Mouse (Mus musculus) heart, embryonic 11.5 days (tissue): ENCODE data around the gene Klhl10. TPM values are rescaled to one million over a fixed set of nuclear protein-coding genes. Genes with fewer than 3 reads are reported as not detected.
A peak's percentile ranks its signal among the peaks of the same experiment; 100 is the strongest.

ENCODE experiments used
- ATAC-seq: fragments of 200-750 bp; cut with Nextera tagmentation; replicated peaks from 2 replicates; pipeline ENCODE4 v1.8.0; 2017; ENCODE audit warnings: moderate library complexity; ENCODE audit not compliant: insufficient number of reproducible peaks, low FRiP score, low TSS enrichment
- H3K27ac ChIP-seq: fragments of 300-500 bp; sonication (generic); 2 replicates; pipeline ENCODE4 v1.5.1; 2014; ENCODE audit warnings: mild to moderate bottlenecking, low read depth, low read length
- H3K27me3 ChIP-seq: fragments of 300-500 bp; sonication (generic); 2 replicates; pipeline ENCODE4 v1.6.1; 2014; ENCODE audit warnings: mild to moderate bottlenecking, low read length, mixed read lengths; ENCODE audit not compliant: control insufficient read depth, insufficient read depth
- H3K36me3 ChIP-seq: fragments of 300-500 bp; sonication (generic); 2 replicates; pipeline ENCODE4 v1.6.1; 2014; ENCODE audit warnings: mild to moderate bottlenecking, low read length, moderate library complexity, mixed read lengths; ENCODE audit not compliant: control insufficient read depth, insufficient read depth
- H3K4me1 ChIP-seq: fragments of 300-500 bp; sonication (generic); 2 replicates; pipeline ENCODE4 v1.6.1; 2014; ENCODE audit warnings: low read length; ENCODE audit not compliant: control insufficient read depth, insufficient read depth
- H3K4me2 ChIP-seq: fragments of 300-500 bp; sonication (generic); 2 replicates; pipeline ENCODE4 v1.6.1; 2014; ENCODE audit warnings: mild to moderate bottlenecking, moderate library complexity
- H3K4me3 ChIP-seq: fragments of 300-500 bp; sonication (generic); 2 replicates; pipeline ENCODE4 v1.5.1; 2014; ENCODE audit warnings: low read depth, low read length
- H3K9ac ChIP-seq: fragments of 300-500 bp; sonication (generic); 2 replicates; pipeline ENCODE4 v1.6.1; 2014; ENCODE audit warnings: mild to moderate bottlenecking, low read depth, low read length, moderate library complexity
- H3K9me3 ChIP-seq: fragments of 300-500 bp; sonication (generic); replicated peaks from 2 replicates; pipeline ENCODE4 v1.6.1; 2016; ENCODE audit warnings: low read length; ENCODE audit not compliant: control insufficient read depth
- WGBS: fragments of 180-500 bp; shearing (Covaris S2); extraction: QIAGEN DNeasy Blood & Tissue Kit; methylation state at CpG from one replicate; pipeline ENCODE4 v1.1.7; 2014; ENCODE audit not compliant: insufficient replicate concordance; 5-methylcytosine and 5-hydroxymethylcytosine counted together
- polyA plus RNA-seq: library from polyadenylated mRNA; unstranded; fragments of >200 nt; fragmentation: Nextera tagmentation; extraction: Ambion mirVana; gene quantifications from 2 replicates; pipeline ENCODE4 v1.2.1, GENCODE M21; 2014

Klhl10 gene
- polyA plus RNA-seq, 1 experiment from 2014 or later = 0.83 TPM

DNA sequence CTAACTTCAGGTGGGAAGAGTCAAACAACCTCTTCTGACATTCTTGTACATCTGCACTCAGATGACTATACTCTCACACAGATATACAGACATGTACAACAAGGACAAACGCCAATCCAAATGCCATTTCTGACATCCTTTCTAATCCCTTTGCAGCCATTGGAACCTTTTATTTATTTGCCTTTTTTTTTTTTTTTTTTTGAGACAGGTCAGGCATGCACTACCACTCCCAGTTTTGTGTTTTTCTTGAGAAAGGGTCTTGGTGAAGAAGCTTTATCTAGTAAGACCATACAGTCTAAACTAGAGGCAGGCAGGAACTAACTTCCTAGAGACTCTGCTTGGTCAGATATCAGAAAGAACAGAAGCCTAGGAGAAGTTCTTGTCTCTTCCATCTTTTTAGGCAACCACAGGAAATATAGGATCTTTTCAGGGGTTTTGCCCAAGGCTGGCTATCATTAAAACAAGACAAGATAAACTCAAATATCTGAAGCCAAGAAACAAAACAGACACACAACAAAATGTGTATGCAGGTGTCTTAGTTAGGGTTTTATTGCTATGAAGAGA lies 23.6 kb downstream of the Klhl10 start:
- Histone ChIP-seq H3K4me1 (peaks cover 8% of the 10 kb centered on the region; the same call in 1 of the 2 replicates), H3K36me3 (peaks cover 3% of the 10 kb centered on the region), H3K4me2 (no peak overlapping the region), H3K9me3 (no peaks in the 10 kb centered on the region), H3K27me3 (no peaks in the 10 kb centered on the region), H3K27ac (no peak overlapping the region), H3K4me3 (no peak overlapping the region), H3K9ac (no peak overlapping the region)
- no peak for ATAC-seq
- 89% methylated on average over 1 of the region's 1 CpGs for WGBS

GRCm38 (mm10) chr11:100465833-100466232 lies 24.1 kb downstream of the Klhl10 start:
- Histone ChIP-seq H3K4me2 (no peak overlapping the region), H3K36me3 (peaks cover 3% of the 10 kb centered on the region), H3K27me3 (no peaks in the 10 kb centered on the region), H3K4me1 (peaks cover 13% of the 10 kb centered on the region; the same call in 1 of the 2 replicates), H3K9ac (no peak overlapping the region), H3K4me3 (no peak overlapping the region), H3K9me3 (no peaks in the 10 kb centered on the region), H3K27ac (no peak overlapping the region)
- WGBS = 66% methylated on average over 1 of the region's 1 CpGs
- no peak for ATAC-seq

- 3% methylated on average over 30 of the region's 30 CpGs for WGBS
- no peak; the same call in 1 of the 2 replicates for ATAC-seq
- Histone ChIP-seq H3K4me2 (peak overlapping the region; percentile 97), H3K36me3 (no peaks in the 10 kb centered on the region; the same call in 1 of the 2 replicates), H3K4me3 (peak overlapping the region; percentile 97), H3K27ac (peak overlapping the region; percentile 38), H3K4me1 (peaks cover 17% of the 10 kb centered on the region), H3K9me3 (no peaks in the 10 kb centered on the region), H3K27me3 (no peaks in the 10 kb centered on the region), H3K9ac (peak overlapping the region; percentile 94)
Observed at GRCm38 (mm10) chr11:100471352-100472196, 29.9 kb downstream of the Klhl10 start.

DNA sequence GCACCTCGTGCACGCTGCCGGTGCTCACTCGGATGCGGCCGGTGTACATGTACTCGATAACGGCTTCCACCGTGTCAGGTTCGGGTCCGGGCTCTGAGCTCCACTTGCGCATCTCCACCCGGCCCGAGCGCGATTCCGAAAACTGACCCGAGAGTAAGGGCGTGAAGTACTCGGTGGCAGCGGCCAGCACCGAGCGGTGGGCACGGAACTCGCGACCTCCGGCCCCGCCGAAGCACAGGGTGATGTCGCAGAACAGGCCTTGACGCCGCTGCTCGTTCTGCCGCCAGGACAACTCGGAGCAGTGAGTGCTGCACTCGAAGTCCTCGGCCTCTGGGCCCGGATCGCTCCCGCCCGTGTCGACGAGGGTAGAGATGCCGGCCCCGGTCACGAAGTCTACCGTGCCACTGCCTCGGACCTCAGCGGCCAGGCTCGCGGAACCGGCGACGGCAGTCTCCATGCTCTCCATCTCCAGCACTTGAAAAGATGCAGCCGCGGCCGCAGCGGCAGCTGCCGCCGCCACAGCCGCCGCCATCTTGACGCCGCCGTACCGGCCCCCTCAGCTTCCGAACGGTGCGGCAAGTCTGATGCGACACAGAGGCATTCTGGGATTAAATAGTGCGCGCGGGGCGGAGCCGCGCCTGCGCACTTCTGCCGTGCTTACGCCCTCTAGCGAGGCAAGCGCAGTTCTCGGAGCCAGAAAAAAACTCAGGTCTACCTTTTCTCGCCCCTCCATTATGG lies 30.6 kb downstream of the Klhl10 start, which contains the start of gene Klhl11:
Gene Klhl11, minus strand, starts transcription at position 545 of the 738 bp plus-strand sequence.
- Histone ChIP-seq H3K4me2 (peak within 1 kb of the TSS; percentile 97), H3K9me3 (no peaks in the 10 kb centered on the region), H3K27ac (peak within 1 kb of the TSS; percentile 38), H3K27me3 (no peaks in the 10 kb centered on the region), H3K4me1 (peaks cover 17% of the 10 kb centered on the region), H3K36me3 (peaks cover 5% of the 10 kb centered on the region; the same call in 1 of the 2 replicates), H3K9ac (peak within 1 kb of the TSS; percentile 94), H3K4me3 (peak within 1 kb of the TSS; percentile 97)
- peak; percentile 82 for ATAC-seq
- under 1% methylated on average over 83 of the region's 83 CpGs for WGBS

DNA sequence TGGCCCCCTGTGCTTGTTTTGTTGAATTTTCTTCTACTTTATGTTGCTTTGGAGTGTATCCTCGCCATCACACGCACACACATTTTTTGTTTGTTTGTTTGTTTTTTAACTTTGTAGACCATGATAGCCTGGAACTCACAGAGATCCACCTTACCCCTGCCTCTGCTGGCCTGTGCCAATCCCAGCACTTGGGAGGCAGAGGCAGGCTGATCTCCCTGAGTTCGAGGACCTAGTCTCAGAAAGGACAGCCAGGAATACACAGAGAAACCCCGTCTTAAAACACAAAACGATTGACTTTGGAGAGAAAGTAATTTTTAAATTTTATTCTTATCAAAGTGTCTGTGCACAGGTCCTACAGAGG lies 31.2 kb downstream of the Klhl10 start:
- H3K27me3 ChIP-seq = no peaks in the 10 kb centered on the region
- peaks cover 17% of the 10 kb centered on the region for H3K4me1 ChIP-seq
- H3K4me3 ChIP-seq = peak overlapping the region; percentile 97
- H3K36me3 ChIP-seq = peaks cover 5% of the 10 kb centered on the region; the same call in 1 of the 2 replicates
- 29% methylated on average over 5 of the region's 5 CpGs for WGBS
- H3K27ac ChIP-seq = no peak overlapping the region
- peak overlapping the region; percentile 49; the same call in 1 of the 2 replicates for H3K9ac ChIP-seq
- no peak for ATAC-seq
- no peaks in the 10 kb centered on the region for H3K9me3 ChIP-seq
- H3K4me2 ChIP-seq = peak overlapping the region; percentile 97; the same call in 1 of the 2 replicates

DNA sequence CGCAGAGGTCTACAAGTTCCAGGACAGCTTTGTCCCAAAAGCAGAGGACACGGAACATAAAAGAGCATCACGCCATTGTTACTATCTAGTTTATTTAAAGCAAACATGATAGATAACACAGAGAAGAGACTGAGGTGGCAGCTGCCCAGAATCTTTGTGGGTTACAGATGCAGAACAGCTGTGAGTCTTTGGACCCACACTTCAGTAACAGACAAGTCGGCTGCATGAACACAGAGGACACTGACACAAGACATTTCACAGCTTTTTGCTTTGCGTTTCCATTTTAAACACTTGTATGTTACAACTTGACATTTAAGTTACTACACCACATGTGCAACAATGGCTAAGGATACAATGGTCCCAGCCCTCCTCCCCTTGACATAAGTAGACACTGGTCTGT lies 34.6 kb downstream of the Klhl10 start:
- peaks cover 4% of the 10 kb centered on the region; the same call in 1 of the 2 replicates for H3K4me1 ChIP-seq
- H3K9ac ChIP-seq = no peak overlapping the region
- H3K36me3 ChIP-seq = peaks cover 12% of the 10 kb centered on the region
- H3K4me3 ChIP-seq = no peak overlapping the region
- no peaks in the 10 kb centered on the region for H3K9me3 ChIP-seq
- WGBS = 83% methylated on average over 5 of the region's 5 CpGs
- H3K27me3 ChIP-seq = no peaks in the 10 kb centered on the region
- no peak for ATAC-seq
- H3K27ac ChIP-seq = no peak overlapping the region
- H3K4me2 ChIP-seq = no peak overlapping the region

DNA sequence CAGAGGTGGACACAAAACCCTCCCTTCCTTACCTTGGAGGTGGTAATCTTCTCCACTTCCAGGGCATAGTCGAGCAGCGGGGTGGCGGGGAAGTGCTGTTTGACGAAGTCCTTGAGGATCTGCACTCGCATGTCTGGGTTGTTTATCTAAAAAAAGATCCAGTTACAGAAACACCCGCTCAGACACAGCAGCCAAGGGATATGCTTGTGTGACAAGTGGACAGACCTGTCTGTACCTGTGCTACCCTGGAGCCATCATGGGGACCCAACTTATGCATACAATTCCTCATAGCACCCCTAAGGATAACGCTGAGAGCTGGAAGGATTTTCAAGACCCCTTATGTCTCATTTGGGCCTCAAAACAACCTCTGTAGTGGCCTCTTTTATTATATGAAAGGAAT lies 37.4 kb downstream of the Klhl10 start:
- H3K27ac ChIP-seq = no peak overlapping the region
- no peak for ATAC-seq
- 58% methylated on average over 7 of the region's 7 CpGs for WGBS
- no peaks in the 10 kb centered on the region for H3K9me3 ChIP-seq
- no peak overlapping the region for H3K4me2 ChIP-seq
- no peaks in the 10 kb centered on the region for H3K27me3 ChIP-seq
- H3K9ac ChIP-seq = no peak overlapping the region
- no peaks in the 10 kb centered on the region for H3K4me1 ChIP-seq
- peaks cover 31% of the 10 kb centered on the region for H3K36me3 ChIP-seq
- no peak overlapping the region for H3K4me3 ChIP-seq

DNA sequence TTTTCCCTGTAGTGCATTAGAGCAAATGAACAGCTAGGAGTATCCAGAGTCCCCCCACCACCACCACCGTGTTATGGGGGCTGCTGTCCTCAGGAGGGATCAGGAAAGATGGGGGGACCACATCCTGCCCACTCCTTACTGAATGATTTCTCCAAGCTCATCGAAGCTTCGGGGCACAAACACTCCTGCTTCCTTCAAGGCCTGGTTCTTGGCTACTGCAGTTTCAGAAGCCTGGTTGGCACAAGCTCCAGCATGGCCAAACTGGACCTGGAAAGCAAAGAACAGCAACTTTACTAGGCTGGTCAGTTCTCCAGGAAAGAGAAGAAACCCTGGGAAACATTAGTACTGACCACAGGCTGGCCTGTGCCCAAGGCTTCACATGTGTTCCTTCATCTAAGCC lies 42.7 kb downstream of the Klhl10 start:
- H3K4me1 ChIP-seq = no peaks in the 10 kb centered on the region
- peaks cover 34% of the 10 kb centered on the region for H3K36me3 ChIP-seq
- WGBS = 94% methylated on average over 3 of the region's 3 CpGs
- no peak overlapping the region for H3K27ac ChIP-seq
- H3K9ac ChIP-seq = no peak overlapping the region
- no peaks in the 10 kb centered on the region for H3K27me3 ChIP-seq
- H3K9me3 ChIP-seq = no peaks in the 10 kb centered on the region
- ATAC-seq = no peak
- H3K4me2 ChIP-seq = no peak overlapping the region
- no peak overlapping the region for H3K4me3 ChIP-seq
